ENCODE assay signal across 8 mouse cellular contexts in genomic region chr15:30927632-30928031, GRCm38 (mm10).
DNase-seq lines count a peak whose midpoint lies in the region; ATAC-seq and TF ChIP-seq lines count a peak whose summit lies in the region.
"Had no signal": no experiment of that assay in that cellular context is flagged by ENCODE, and none has a peak within 500 bp of the region (broad histone marks: within the 10 kb centered on the region; RNA-seq: fewer than 3 reads in every experiment).

No protein-coding gene starts in this region.

- H3K9me3 ChIP-seq in kidney, embryonic 14.5 days (ENCODE audit: control insufficient read depth, low read length), result no peaks in the 10 kb centered on the region
- H3K9me3 ChIP-seq in embryonic facial prominence, embryonic 11.5 days (replicated peaks; ENCODE audit: control insufficient read depth, low read length), result no peaks in the 10 kb centered on the region
- H3K9me3 ChIP-seq: embryonic facial prominence, embryonic 15.5 days had no signal

- H3K4me3 ChIP-seq in kidney, embryonic 14.5 days (ENCODE audit: low read length), result no peak overlapping the region
- no peak overlapping the region for H3K4me3 ChIP-seq in C2C12 (ENCODE audit: insufficient read depth, poor library complexity, severe bottlenecking)
- no peak overlapping the region for H3K4me3 ChIP-seq in embryonic facial prominence, embryonic 11.5 days (ENCODE audit: low read depth, low read length)
- H3K4me3 ChIP-seq: embryonic facial prominence, embryonic 15.5 days had no signal

- H3K27me3 ChIP-seq in kidney, embryonic 14.5 days (ENCODE audit: control insufficient read depth, insufficient read depth, low read length), result no peaks in the 10 kb centered on the region
- H3K27me3 ChIP-seq in C2C12 (ENCODE audit: control insufficient read depth, insufficient read depth, insufficient read length), result peaks cover 10% of the 10 kb centered on the region
- H3K27me3 ChIP-seq in embryonic facial prominence, embryonic 11.5 days (ENCODE audit: control insufficient read depth, insufficient read depth, low read length), result no peaks in the 10 kb centered on the region
- H3K27me3 ChIP-seq: embryonic facial prominence, embryonic 15.5 days had no signal

- DNase-seq in kidney, adult 18-20 months, result peak; percentile 23
- peak; percentile 55 for DNase-seq in 3T3-L1 (ENCODE audit: low read depth, low spot score)
- peak; percentile 27 for DNase-seq in embryonic facial prominence, embryonic 11.5 days (ENCODE audit: low spot score)
- peak; percentile 19 for DNase-seq in naive thymus-derived CD4-positive, alpha-beta T cell, adult 2 months (ENCODE audit: low read depth)

- H3K36me3 ChIP-seq in kidney, embryonic 14.5 days (ENCODE audit: control insufficient read depth, insufficient read depth, low read length), result no peaks in the 10 kb centered on the region
- H3K36me3 ChIP-seq in C2C12 (ENCODE audit: control insufficient read depth, insufficient read depth), result no peaks in the 10 kb centered on the region
- H3K36me3 ChIP-seq in embryonic facial prominence, embryonic 11.5 days (replicated peaks; ENCODE audit: control insufficient read depth, insufficient read depth, low read depth, low read length), result no peaks in the 10 kb centered on the region
- H3K36me3 ChIP-seq: embryonic facial prominence, embryonic 15.5 days had no signal

- ATAC-seq in kidney, embryonic 14.5 days (ENCODE audit: low FRiP score, low TSS enrichment), result no peak
- ATAC-seq in embryonic facial prominence, embryonic 11.5 days (replicated peaks; ENCODE audit: insufficient number of reproducible peaks, low FRiP score, low TSS enrichment, low read depth), result no peak
- ATAC-seq in megakaryocyte, adult 5-6 weeks (ENCODE audit: poor library complexity, severe bottlenecking), result no peak

- no peaks in the 10 kb centered on the region for H3K79me2 ChIP-seq in C2C12 (ENCODE audit: control insufficient read depth, insufficient read depth)

- no peaks in the 10 kb centered on the region for H3K79me3 ChIP-seq in C2C12 (ENCODE audit: low read depth)

- no peaks in the 10 kb centered on the region for H3K4me1 ChIP-seq in kidney, embryonic 14.5 days (ENCODE audit: control insufficient read depth, insufficient read depth, low read length)
- no peaks in the 10 kb centered on the region for H3K4me1 ChIP-seq in embryonic facial prominence, embryonic 11.5 days (ENCODE audit: control insufficient read depth, insufficient read depth, low read length)
- H3K4me1 ChIP-seq: embryonic facial prominence, embryonic 15.5 days had no signal

- no peak overlapping the region for H3K4me2 ChIP-seq in kidney, embryonic 14.5 days (replicated peaks; ENCODE audit: low read depth, low read length)
- H3K4me2 ChIP-seq in embryonic facial prominence, embryonic 11.5 days (ENCODE audit: low read depth, low read length), result no peak overlapping the region
- H3K4me2 ChIP-seq: embryonic facial prominence, embryonic 15.5 days had no signal

- peak; percentile 33 for TF ChIP-seq CTCF in C2C12 (IDR thresholded peaks at IDR 0.05; ENCODE audit: control insufficient read depth, insufficient read depth, insufficient read length)

- WGBS in kidney, embryonic 14.5 days, result 56% methylated on average over 7 of the region's 7 CpGs
- 61% methylated on average over 7 of the region's 7 CpGs for WGBS in embryonic facial prominence, embryonic 11.5 days

- no peak overlapping the region for H3ac ChIP-seq in C2C12 (ENCODE audit: control insufficient read depth, insufficient read length, low read depth)

- H3K9ac ChIP-seq in kidney, embryonic 14.5 days (ENCODE audit: low read depth, low read length), result no peak overlapping the region
- no peak overlapping the region for H3K9ac ChIP-seq in embryonic facial prominence, embryonic 11.5 days (replicated peaks; ENCODE audit: low read length)
- H3K9ac ChIP-seq: embryonic facial prominence, embryonic 15.5 days had no signal

- no peak overlapping the region for H3K27ac ChIP-seq in kidney, embryonic 14.5 days (ENCODE audit: low read depth, low read length)
- no peak overlapping the region for H3K27ac ChIP-seq in embryonic facial prominence, embryonic 11.5 days (replicated peaks; ENCODE audit: low read depth, low read length)
- H3K27ac ChIP-seq: embryonic facial prominence, embryonic 15.5 days had no signal

TF ChIP-seq in C2C12, 6 proteins besides CTCF, POLR2A, EP300 and RAD21:
- no peak for TF ChIP-seq MYOD1 (IDR thresholded peaks at IDR 0.05; ENCODE audit: control insufficient read depth, insufficient read length, low read depth)
- TF ChIP-seq CEBPB (IDR thresholded peaks at IDR 0.05; ENCODE audit: low read depth), result no peak
TF ChIP-seq in C2C12: peak in this region for 0.
